Mouse (Mus musculus) heart, adult 18-20 months (tissue): ENCODE measurements around the gene Cdkn3. TPM values are rescaled to one million over a fixed set of nuclear protein-coding genes. Genes with fewer than 3 reads are reported as not detected.
"Not testable (repeated sequence)": the region's sequence is repeated elsewhere in the genome, so short reads cannot be mapped to it uniquely, and the experiment has no call there.

Source experiments
- DNase-seq, 2 experiments: peaks; one replicate each; pipeline ENCODE4 v3.0.0; 2021 to 2022; ENCODE audit warnings: mixed read lengths in 1 of 2
- total RNA-seq, 2 experiments: library from RNA; stranded (reverse); gene quantifications; 2 replicates each; pipeline ENCODE4 v1.2.3; 2021

Gene Cdkn3
- total RNA-seq, 2 experiments from 2014 or later, result 0.74 to 0.82 TPM

GRCm38 (mm10) chr14:46783327-46783926, 23.1 kb downstream of the Cdkn3 start:
- no peak for DNase-seq

GRCm38 (mm10) chr14:46785247-46785646, 24.9 kb downstream of the Cdkn3 start:
- no peak for DNase-seq

- peak in 1 of 2 experiments; percentile 55 for DNase-seq
These were observed 27.1 kb downstream of the Cdkn3 start for GRCm38 (mm10) chr14:46787454-46787786.

GRCm38 (mm10) chr14:46787787-46788504, 27.6 kb downstream of the Cdkn3 start, which contains the start of gene Cnih1:
Cnih1 (minus strand) TSS chr14:46788411.
- DNase-seq, result peak; percentile 93 to 94

- no peak for DNase-seq
These were observed 28.2 kb downstream of the Cdkn3 start for GRCm38 (mm10) chr14:46788505-46788901.

GRCm38 (mm10) chr14:46790303-46790702, 30.0 kb downstream of the Cdkn3 start:
- no peak for DNase-seq

- DNase-seq, result no peak
These were observed 30.4 kb downstream of the Cdkn3 start for GRCm38 (mm10) chr14:46790723-46791122.

GRCm38 (mm10) chr14:46794157-46794556, 33.8 kb downstream of the Cdkn3 start:
- no peak for DNase-seq

- DNase-seq, result no peak
These were observed 40.5 kb downstream of the Cdkn3 start for GRCm38 (mm10) chr14:46800684-46801345.

GRCm38 (mm10) chr14:46803259-46803658, 42.9 kb downstream of the Cdkn3 start:
- no peak for DNase-seq

GRCm38 (mm10) chr14:46803791-46804190, 43.5 kb downstream of the Cdkn3 start:
- DNase-seq, result no peak

- no peak for DNase-seq
These were observed 45.8 kb downstream of the Cdkn3 start for GRCm38 (mm10) chr14:46806186-46806585.

GRCm38 (mm10) chr14:46807927-46808326, 47.6 kb downstream of the Cdkn3 start:
- no peak for DNase-seq

GRCm38 (mm10) chr14:46815640-46816039, 55.3 kb downstream of the Cdkn3 start:
- no peak for DNase-seq

- DNase-seq, result no peak
These were observed 56.7 kb downstream of the Cdkn3 start for GRCm38 (mm10) chr14:46816916-46817622.

GRCm38 (mm10) chr14:46818743-46819142, 58.4 kb downstream of the Cdkn3 start:
- no peak for DNase-seq

- not testable (repeated sequence) for DNase-seq
These were observed 59.6 kb downstream of the Cdkn3 start for GRCm38 (mm10) chr14:46819961-46820360.

Other genes starting within 250 kb of the Cdkn3 start
- gene Cnih1, start 27.9 kb downstream of the Cdkn3 start, total RNA-seq, result 10 to 100 TPM; 53.9 to 58.2 TPM
- 10 to 100 TPM; 30.0 to 35.0 TPM for gene Gmfb, start 61.7 kb downstream of the Cdkn3 start, total RNA-seq
- 10 to 100 TPM; 29.7 to 36.4 TPM for gene Cgrrf1, start 71.6 kb downstream of the Cdkn3 start, total RNA-seq
- 10 to 100 TPM; 51.2 to 56.1 TPM for gene Samd4, start 122.3 kb downstream of the Cdkn3 start, total RNA-seq